Mouse (Mus musculus): Measurements from ENCODE around the gene Spast.
"Not testable (repeated sequence)": the region's sequence is repeated elsewhere in the genome, so short reads cannot be mapped to it uniquely, and the experiment has no call there.

The Spast gene

DNA sequence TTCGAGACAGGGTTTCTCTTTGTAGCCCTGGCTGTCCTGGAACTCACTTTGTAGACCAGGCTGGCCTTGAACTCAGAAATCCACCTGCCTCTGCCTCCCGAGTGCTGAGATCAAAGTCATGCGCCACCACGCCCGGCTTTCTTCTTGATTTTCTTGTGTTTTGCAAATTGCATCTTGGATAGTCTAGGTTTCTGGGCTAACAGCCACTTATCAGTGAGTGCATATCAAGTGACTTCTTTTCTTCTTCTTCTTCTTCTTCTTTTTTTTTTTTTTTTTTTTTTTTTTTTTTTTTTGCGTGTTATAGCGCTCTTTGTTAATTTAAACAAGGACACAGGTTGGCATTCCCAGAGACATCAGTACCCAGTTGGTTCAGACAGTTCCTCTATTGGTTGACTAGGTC lies 11.6 kb upstream of the Spast start:
- not testable (repeated sequence) for DNase-seq (ENCODE audit: low spot score)

DNA sequence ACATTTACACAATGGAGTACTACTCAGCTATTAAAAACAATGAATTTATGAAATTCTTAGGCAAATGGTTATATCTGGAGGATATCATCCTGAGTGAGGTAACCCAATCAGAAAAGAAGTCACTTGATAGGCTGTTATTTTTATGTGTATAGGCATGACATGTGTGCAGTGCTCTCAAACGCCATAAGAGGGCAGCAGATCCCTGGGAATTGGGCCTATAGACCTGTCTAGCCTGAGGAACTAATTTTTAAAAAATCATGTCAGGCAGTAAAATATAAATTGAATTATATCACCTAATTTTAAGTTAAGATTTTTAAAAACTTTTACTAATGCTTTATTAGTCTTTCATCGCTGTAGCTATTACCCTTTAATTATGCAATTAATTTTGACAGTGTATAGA lies 10.6 kb upstream of the Spast start:
- DNase-seq (ENCODE audit: low spot score): peak; percentile 19

DNA sequence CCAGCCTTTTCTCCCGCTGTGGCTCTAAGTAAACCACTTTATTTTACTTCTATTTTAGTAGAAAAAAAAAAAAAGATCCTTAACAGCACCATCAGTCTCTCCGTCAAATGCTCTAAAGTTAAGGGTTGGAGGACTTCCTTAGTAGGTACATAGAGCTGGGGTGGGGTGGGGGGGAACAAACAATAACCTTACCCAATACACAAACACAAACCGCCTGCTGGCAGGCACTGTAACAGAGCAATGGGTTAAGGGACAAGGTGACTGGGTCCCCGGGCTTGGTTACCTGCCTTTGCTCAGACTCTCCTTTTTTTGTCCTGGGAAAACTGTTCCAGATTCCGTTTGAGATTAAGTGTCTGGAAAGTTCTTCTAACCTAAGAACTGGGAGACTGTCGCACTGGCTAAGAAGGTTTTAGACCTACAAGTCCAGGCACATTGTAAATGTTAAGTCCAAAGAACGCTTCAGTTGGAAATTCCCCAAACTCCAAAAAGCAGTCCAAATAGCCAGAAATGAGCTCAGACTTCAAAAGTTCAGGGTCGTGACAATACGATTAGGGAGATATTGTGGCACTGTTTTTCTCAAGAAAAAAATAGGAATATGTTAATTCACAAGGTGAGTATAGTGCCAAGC lies 7.6 kb upstream of the Spast start:
- DNase-seq (ENCODE audit: low spot score): no peak

DNA sequence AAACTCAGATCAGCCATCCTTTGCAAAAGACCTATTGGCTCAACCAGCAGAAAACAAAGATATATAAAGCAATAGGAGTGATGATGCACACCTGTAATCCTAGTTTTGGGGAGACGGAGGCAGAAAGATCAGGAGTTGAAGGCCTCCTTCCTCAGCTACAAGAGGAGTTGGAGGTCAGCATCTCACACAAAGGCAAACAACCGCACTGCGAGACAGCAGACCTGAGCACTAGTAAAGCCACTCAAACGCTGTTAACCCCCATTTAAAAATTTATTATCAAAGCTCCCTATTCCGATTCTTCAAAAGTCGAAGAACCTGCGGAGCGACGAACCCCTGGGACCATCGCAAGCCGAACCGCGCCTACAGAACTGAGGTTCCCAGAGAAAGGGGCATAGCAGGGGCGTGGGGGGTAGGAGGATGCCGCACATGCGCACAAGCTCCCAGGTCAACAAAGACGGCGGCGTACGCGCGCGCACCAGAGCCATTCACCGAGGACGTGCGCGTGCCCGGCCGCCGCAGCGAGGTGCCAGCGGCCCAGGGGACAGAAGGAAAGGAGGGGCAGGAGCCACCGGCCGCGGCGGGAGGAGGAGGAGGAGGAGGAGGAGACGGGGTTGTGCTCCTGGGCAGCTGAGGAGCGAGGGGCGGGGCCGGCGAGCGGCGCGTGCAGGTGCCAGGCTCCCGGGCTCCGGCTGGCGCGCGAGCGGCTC lies 409 bp upstream of the Spast start:
- DNase-seq (ENCODE audit: low spot score): peak; percentile 93

DNA sequence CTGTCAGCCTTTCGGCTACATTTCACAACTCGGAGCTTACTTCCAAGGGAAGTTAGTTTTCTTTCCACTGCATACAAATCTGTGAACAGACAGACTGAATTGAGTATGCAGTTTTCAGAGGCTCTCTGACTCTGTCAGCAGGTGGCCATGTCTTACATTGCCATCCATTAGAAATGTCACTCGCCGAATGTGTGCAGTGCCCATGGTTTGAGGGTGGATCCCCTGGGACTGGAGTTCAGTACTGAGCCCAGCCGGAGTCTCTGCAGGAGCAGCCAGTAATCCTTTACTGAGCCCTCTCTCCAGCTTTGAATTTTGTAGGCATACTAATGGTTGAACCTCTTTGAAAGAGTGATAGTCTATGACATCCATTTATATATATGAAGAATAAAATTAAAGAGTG lies 2.4 kb downstream of the Spast start:
- no peak for DNase-seq (ENCODE audit: low spot score)

DNA sequence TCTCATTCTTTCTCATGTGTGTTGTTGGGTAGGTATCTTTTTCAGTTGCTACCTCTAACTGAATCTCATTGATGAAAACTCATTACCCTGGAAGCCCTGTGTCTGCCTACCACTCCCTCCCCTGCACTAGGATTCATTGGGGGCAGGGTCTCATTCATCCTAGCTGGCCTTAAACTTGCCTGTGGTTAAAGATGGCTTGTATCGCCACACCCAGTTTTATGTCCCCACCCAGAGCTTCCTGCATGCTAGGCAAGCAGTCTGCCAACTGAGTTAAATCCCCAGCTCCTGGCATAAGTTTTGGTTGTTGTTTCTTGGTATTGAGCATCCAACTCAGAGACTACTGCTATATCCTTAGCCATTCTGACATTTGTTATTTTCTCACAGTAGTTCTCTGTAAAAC lies 24.8 kb downstream of the Spast start:
- no peak for DNase-seq (ENCODE audit: low spot score)

DNA sequence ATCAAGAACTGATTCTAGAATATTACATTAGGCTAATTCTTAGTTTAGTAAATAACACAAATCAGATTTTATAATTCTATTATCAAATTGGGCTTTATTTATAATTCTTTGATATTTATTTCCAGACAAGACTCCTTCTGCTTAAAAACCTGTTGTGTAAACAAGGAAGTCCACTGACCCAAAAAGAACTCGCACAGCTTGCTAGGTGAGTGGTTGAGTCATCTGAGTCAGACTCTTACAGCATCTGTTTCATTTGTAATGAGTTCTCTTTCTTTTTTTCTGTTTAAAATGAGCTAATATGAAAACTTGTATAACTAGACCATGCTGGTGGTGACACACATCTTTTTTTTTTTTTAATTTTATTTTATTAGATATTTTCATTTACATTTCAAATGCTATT lies 38.1 kb downstream of the Spast start:
- DNase-seq (ENCODE audit: low spot score): no peak

DNA sequence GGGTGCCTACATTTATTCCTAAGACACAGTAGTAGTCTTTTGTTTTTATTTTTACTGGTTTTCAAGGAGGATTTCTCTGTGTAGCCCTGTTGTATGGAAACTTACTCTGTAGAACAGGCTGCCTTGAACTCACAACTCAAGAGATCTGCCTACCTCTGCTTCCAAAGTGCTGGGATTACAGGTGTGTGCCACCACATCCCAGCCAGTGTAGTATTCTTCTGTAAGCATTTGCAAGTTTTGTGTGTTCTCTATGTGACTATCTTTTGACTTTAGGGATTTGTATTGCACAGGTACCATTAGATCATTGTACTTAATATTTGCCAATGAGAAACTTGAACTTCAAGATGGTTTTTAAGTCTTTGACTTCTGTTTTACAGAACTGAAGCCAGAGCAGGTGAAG lies 47.9 kb downstream of the Spast start:
- no peak for DNase-seq (ENCODE audit: low spot score)

DNA sequence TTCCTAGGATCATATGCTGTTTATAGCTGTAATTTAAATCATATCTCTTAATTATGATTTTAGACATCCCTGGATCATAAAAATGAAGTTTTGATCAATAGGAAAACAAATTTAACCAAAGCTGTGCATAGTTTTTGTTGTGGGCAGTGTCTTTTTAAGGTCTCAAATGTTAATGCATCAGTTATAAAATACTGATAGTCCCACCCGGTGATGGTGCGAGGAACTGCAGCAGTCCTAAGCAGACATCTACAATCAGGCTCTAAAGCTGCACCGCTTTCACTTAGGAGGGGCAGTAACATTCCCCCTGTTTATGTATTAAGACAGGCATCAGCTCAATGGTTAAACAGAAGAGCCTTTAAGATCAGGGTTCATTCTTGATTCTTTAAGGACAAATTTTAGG lies 51.1 kb downstream of the Spast start:
- DNase-seq (ENCODE audit: low spot score): no peak

DNA sequence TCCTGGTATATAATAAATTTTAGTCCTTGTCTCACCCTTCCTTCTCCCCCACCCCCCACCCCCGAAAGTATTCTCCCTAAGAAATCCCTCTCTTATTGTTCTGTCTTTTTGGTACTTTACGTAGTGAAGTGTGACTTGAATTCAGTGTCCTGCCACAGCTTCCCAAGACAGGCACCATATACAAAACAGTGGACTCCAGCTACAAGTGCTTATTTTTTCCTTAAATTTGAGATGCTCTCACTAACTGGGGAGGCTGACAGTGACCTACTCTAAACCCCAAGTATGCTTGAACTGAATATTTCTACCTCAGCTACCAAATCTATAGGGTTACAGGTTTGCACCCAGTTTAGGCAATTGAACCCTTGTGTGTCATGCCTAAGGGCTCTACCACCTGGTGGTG lies 55.6 kb downstream of the Spast start:
- no peak for DNase-seq (ENCODE audit: low spot score)

DNA sequence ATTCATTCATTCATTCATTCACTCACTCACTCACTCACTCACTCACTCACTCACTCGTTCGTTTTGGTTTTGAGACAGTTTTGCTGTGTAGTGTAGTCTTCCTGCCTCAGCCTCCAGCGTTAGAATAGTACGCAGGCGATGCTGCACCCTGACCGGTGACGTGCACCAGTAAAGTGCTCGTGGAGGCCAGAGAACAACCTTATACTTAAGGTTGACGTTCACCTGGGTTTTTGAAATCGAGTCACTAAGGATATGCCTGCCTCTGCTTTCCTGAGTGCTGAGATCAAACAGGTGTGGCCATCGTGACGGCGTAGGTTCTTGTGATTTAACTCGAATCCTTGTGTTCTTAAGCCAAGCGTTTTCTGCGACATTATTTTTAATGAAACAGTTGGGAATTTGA lies 56.1 kb downstream of the Spast start:
- no peak for DNase-seq (ENCODE audit: low spot score)

DNA sequence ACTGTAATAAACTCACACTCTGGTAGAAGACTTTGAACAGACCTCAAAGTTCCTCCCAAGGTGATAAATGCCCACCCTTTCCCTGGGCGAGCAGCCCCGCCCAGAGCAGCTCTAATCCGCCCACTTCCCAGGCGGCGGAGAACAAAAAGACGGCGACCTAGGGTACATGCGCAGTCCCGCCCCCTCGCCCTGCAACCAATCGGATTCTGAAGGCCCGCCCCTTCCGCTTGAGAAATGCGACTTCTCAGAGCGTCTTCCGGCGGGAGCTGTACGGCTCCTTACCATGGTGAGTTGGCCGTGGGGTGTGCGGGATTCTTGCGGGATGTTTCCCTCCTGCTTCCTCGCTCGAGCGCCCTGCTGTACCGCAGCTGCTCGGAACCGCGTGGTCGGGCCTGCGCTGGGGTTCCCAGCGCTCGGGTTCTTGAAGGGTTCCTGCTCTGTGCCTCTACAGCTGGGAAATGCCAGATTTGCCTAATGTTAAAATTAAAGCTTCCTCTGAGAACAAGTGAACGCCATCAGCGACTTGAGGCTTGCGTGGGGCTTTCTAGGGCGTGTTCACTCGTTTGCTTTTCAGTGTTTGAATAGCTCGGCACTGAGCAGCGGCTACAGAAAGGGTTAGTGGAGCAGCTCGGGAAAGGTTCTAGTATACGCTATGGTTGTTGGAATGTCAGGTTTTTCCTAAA lies 56.7 kb downstream of the Spast start, which contains the start of gene Slc30a6:
Gene Slc30a6 (plus strand): TSS at position 226 of the 683 bp plus-strand sequence.
- DNase-seq (ENCODE audit: low spot score): peak; percentile 91

DNA sequence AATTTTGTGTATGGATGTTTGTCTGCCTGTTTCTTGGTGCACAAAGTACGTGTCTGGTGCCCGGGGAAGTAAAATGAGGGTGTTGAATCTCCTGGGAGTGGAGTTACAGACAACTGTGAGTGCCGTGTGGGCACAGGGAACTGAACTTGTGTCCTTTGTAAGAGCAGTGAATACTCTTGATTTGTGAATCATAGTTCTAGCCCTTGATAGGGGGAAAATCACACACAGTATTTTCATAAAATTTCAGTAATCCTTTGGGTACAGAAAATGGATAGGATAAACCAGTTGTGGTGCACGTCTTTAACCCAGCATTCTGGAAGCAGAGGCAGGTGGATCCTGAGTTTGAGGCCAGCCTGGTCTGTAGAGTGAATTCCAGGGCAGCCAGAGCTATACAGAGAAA lies 58.0 kb downstream of the Spast start:
- DNase-seq (ENCODE audit: low spot score): no peak

DNA sequence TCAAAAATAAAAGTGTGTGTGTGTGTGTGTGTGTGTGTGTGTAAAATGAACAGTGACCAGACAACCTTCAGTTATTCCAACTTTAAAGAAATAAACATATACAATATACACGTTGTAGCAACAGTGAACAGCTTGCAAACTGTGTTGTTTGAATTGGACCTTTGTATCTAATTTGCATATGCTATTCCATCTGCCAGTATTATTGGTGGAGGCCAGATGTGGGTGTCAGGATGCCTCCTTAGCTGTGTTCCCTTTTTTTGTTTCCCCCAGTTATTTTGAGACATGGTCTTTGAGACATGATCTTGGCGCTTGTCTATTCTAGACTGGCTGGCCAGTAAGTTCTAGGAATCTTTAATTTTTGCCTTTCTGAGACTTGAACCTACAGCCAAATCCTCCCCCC lies 58.4 kb downstream of the Spast start:
- no peak for DNase-seq (ENCODE audit: low spot score)

DNA sequence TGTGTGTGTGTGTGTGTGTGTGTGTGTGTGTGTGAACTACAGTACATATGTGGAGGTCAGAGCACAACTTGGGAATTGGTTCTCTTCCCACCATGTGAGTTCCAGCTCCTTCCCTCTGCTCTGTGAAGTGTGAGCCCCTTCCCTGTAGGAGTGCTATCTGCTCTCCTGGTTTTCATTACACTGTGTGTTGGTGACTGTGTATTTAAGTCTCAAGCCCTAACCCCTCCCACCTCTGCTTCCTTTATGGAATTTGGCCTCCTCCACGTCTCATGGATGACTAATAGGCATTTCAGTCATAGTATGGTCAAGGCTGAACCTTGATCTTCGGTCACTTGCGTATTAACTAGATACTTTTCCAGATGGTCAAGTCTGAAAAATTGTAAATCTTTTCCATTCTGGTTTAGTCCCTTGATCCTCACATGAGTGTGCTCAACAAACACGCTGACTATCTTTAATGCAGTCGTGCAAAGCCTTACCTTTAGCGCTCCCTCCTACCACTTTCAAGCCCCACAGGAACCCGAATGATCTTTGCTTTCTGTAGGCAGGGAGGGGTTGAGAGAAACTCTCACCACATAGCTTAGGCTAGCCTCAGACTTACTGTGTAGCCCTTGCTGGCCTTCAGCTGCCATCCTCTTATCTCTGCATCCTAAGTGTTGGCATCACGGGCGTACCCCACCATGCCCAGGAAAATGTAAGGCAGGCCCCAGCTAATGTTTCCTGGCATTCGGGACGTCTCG lies 63.9 kb downstream of the Spast start:
- no peak for DNase-seq (ENCODE audit: low spot score)

DNA sequence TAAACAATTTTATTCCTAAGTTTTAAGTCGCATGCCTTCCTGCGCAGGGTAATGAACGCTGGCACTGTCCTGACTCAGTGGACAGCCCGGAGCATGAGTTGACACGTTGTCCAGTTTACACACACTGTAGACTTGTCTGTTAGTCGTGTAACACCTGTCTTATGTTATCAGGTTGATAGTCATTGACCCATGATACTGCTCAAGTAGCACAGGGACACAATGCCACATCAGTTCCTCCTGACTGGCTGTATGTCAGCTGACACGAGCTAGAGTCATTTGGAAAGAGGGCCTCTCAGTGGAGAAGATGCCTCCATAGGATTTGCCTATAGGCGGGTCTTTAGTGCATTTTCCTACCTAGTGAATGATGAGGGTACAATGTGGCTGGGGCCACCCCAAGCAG lies 67.7 kb downstream of the Spast start:
- DNase-seq (ENCODE audit: low spot score): no peak

DNA sequence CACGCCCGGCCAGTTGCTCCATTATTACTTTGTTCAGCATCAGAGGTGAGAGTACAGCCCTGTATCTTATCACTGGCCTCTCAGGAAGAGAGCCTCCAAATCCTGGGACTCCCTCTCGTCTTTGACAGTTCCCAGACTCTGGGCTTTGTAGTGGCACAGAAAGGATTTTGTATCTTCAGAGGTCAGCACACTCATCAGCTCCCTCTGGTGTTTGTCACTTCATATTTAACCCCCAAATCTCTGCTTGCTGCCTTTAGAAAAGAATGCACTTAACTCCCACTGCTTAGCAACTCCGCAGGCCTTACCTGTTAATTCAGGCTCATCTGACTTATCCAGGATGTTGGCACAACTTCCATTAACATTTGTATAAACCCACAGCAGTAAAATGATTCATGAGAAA lies 70.9 kb downstream of the Spast start:
- no peak for DNase-seq (ENCODE audit: low spot score)

DNA sequence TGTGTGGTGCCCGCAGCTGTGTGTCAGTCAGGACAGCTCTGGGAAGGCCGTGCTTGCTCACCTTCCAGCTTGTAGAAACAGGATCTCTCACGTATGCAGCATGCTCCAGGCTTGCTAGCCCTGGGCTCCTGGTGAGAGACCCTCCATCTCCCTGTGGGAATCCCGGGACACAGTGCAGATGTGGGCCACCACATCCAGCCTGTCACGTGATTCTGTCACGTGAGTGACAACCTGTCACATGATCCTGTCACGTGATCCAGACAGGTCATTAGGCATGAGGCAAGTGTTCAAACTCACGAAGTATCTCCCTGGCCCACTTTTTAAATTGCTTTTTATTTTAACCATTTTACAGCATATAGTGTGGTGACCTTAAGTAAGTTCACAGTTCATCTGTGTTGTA lies 74.5 kb downstream of the Spast start:
- DNase-seq (ENCODE audit: low spot score): no peak

DNA sequence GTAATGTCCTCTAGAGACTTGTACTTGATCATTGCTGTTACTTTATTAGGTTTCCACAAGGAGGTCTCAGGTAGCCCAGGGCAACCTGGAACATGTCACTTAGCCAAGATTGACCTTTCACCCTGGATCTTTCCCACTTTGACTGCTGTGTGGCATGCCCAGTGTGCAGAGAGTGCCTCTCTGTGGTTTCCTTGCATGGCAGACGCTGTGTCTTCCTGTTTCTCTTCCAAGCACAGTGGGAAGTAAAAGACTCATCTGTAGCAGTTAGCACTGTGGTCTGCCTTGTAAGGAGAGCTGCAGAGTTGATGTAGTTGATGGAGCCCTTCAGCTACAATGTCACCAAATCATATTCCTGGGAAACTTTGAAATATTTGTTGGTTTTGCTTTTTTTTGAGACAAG lies 75.9 kb downstream of the Spast start:
- no peak for DNase-seq (ENCODE audit: low spot score)

DNA sequence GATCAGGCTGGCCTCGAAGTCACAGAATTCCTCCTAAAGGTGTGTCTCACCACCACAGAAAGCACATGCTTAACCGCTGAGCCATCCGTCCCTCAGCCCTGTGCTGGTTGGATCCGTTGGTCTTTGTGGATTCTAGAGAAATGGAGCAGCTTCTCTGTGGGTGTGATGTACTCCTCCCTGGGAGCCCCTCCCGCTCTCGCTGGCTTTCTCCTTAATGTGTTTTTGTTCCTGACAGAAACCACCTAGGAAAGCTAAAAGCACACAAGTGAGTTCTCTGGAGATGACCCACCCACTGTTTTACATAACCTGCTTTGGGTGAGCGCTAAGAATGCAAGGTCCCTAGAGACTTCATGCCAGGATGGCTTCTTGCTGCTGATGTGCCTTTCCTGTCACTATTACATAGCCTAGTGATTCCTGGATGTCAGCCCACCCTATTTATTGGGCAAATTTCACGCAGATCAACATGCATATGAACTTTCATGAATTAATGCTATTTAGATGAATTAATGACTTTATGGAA lies 78.1 kb downstream of the Spast start:
- no peak for DNase-seq (ENCODE audit: low spot score)

DNA sequence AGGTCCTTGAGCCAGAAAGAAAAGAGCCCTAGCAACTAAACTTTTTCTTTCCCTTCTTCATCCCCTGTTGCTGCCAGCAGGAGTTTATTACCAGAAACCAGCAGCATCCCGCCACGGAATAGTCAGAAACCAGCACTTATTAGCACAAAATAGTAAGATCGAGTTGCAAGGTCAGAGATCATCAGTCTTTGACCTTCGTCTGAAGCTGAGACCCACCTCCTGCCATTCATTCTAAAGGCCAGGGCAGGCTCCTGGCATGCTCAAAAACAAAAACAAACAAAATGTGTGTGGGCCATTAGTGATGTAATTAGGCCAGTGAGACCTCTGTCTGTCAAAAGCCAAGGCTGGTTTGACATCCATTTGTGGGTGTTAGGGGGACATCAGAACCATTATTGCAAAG lies 79.4 kb downstream of the Spast start:
- DNase-seq (ENCODE audit: low spot score): no peak

DNA sequence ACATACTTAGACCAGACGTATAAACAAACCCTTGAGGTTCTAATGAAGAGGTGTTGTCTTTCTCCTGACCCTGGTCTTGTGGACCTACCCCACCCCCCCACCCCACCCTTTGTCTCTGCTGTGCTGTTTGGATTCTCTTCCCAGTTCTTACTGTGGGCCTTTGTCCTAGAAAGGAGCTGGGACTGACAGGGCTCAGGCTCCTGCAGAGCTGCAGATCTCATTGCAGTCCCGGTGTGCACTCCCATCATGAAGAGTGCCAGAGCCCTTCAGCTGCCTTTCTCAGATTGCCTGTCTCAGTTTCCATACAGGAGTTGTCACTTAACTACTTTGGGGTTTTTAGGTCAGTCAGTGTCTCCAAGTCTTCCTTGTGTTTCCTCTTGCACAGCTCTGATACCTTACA lies 81.9 kb downstream of the Spast start:
- no peak for DNase-seq (ENCODE audit: low spot score)
